Mouse (Mus musculus) kidney, postnatal 0 days (tissue): ENCODE measurements around the gene Ece1. TPM values are rescaled to one million over a fixed set of nuclear protein-coding genes. Genes with fewer than 3 reads are reported as not detected.
A peak's percentile ranks its signal among the peaks of the same experiment; 100 is the strongest.
"Not testable (repeated sequence)": the region's sequence is repeated elsewhere in the genome, so short reads cannot be mapped to it uniquely, and the experiment has no call there.

Experiments used
- ATAC-seq: fragments of 200-750 bp; cut with Nextera tagmentation; replicated peaks from 2 replicates; pipeline ENCODE4 v1.8.0; 2017; ENCODE audit warnings: low read depth, moderate number of reproducible peaks, moderate TSS enrichment, moderate library complexity; ENCODE audit not compliant: low FRiP score
- DNase-seq: peaks from one replicate; pipeline ENCODE4 v3.0.0-alpha.2; 2016; ENCODE audit warnings: low spot score
- H3K27ac ChIP-seq: fragments of 300-500 bp; sonication (generic); 2 replicates; pipeline ENCODE4 v1.5.1; 2014; ENCODE audit warnings: mild to moderate bottlenecking
- H3K27me3 ChIP-seq: fragments of 300-500 bp; sonication (generic); 2 replicates; pipeline ENCODE4 v1.6.1; 2014; ENCODE audit warnings: low read length, mixed read lengths; ENCODE audit not compliant: insufficient read depth
- H3K36me3 ChIP-seq: fragments of 300-500 bp; sonication (generic); 2 replicates; pipeline ENCODE4 v1.6.1; 2014; ENCODE audit warnings: low read length, mixed read lengths; ENCODE audit not compliant: insufficient read depth
- H3K4me1 ChIP-seq: fragments of 300-500 bp; sonication (generic); replicated peaks from 2 replicates; pipeline ENCODE4 v1.6.1; 2014; ENCODE audit warnings: antibody characterized with exemption, low read length, mixed read lengths; ENCODE audit not compliant: insufficient read depth
- H3K4me2 ChIP-seq: fragments of 300-500 bp; sonication (generic); 2 replicates; pipeline ENCODE4 v1.6.1; 2014; ENCODE audit warnings: mild to moderate bottlenecking, low read length, moderate library complexity, mixed read lengths
- H3K4me3 ChIP-seq: fragments of 300-500 bp; sonication (generic); replicated peaks from 2 replicates; pipeline ENCODE4 v1.5.1; 2014; ENCODE audit warnings: low read depth, low read length
- H3K9ac ChIP-seq: fragments of 300-500 bp; sonication (generic); 2 replicates; pipeline ENCODE4 v1.6.1; 2014; ENCODE audit warnings: low read depth, low read length
- H3K9me3 ChIP-seq: fragments of 300-500 bp; sonication (generic); replicated peaks from 2 replicates; pipeline ENCODE4 v1.6.1; 2016; ENCODE audit warnings: low read length, inconsistent platforms, mixed read lengths
- CTCF ChIP-seq: IDR thresholded peaks from 2 replicates; pipeline ENCODE4 v1.5.1; 2016; ENCODE audit warnings: antibody characterized with exemption, low read depth, mild to moderate bottlenecking, moderate library complexity
- WGBS: fragments of 180-500 bp; shearing (Covaris S2); extraction: QIAGEN DNeasy Blood & Tissue Kit; methylation state at CpG from one replicate; pipeline ENCODE4 v1.1.7; 2014; 5-methylcytosine and 5-hydroxymethylcytosine counted together
- polyA plus RNA-seq: library from polyadenylated mRNA; unstranded; fragments of >200 nt; fragmentation: Nextera tagmentation; extraction: Ambion mirVana; gene quantifications from 2 replicates; pipeline ENCODE4 v1.2.1, GENCODE M21; 2015

Gene Ece1
- polyA plus RNA-seq, 1 experiment from 2014 or later = 40.8 TPM

- H3K27ac ChIP-seq = no peak overlapping the region
- WGBS = 69% methylated on average over 9 of the region's 9 CpGs
- no peak overlapping the region for H3K4me3 ChIP-seq
- no peak overlapping the region for H3K9ac ChIP-seq
- peaks cover 26% of the 10 kb centered on the region for H3K36me3 ChIP-seq
- peak; percentile 87 for DNase-seq
- H3K4me1 ChIP-seq = no peaks in the 10 kb centered on the region
- no peaks in the 10 kb centered on the region for H3K27me3 ChIP-seq
- no peak overlapping the region for H3K4me2 ChIP-seq
- ATAC-seq = peak; percentile 57; the same call in 1 of the 2 replicates
- TF ChIP-seq CTCF = peak; percentile 78
- H3K9me3 ChIP-seq = no peaks in the 10 kb centered on the region
Observed at GRCm38 (mm10) chr4:137963881-137964584, 102.0 kb downstream of the Ece1 start.

GRCm38 (mm10) chr4:137964585-137964930 is 102.5 kb downstream of the Ece1 start:
- no peak overlapping the region for H3K4me3 ChIP-seq
- no peak for TF ChIP-seq CTCF
- no peaks in the 10 kb centered on the region for H3K9me3 ChIP-seq
- H3K27ac ChIP-seq = no peak overlapping the region
- H3K9ac ChIP-seq = no peak overlapping the region
- H3K4me1 ChIP-seq = no peaks in the 10 kb centered on the region
- DNase-seq (no peak), ATAC-seq (no peak)
- H3K4me2 ChIP-seq = no peak overlapping the region
- 81% methylated on average over 11 of the region's 11 CpGs for WGBS
- no peaks in the 10 kb centered on the region for H3K27me3 ChIP-seq
- H3K36me3 ChIP-seq = peaks cover 21% of the 10 kb centered on the region

GRCm38 (mm10) chr4:137968203-137968602 is 106.2 kb downstream of the Ece1 start:
- H3K9me3 ChIP-seq = no peaks in the 10 kb centered on the region
- ATAC-seq (peak; percentile 47; the same call in 1 of the 2 replicates), DNase-seq (peak; percentile 90)
- H3K27me3 ChIP-seq = no peaks in the 10 kb centered on the region
- TF ChIP-seq CTCF = peak; percentile 98
- H3K36me3 ChIP-seq = peaks cover 3% of the 10 kb centered on the region; the same call in 1 of the 2 replicates
- H3K27ac ChIP-seq = no peak overlapping the region
- no peaks in the 10 kb centered on the region for H3K4me1 ChIP-seq
- no peak overlapping the region for H3K4me3 ChIP-seq
- 6% methylated on average over 9 of the region's 9 CpGs for WGBS
- no peak overlapping the region for H3K9ac ChIP-seq
- no peak overlapping the region for H3K4me2 ChIP-seq

- not testable (repeated sequence) for H3K36me3 ChIP-seq, H3K27ac ChIP-seq, H3K9ac ChIP-seq, ATAC-seq, H3K4me1 ChIP-seq, DNase-seq, H3K9me3 ChIP-seq, H3K4me2 ChIP-seq, H3K27me3 ChIP-seq, H3K4me3 ChIP-seq
- WGBS = no CpG with 5 or more reads among the region's 11 CpGs
Observed at GRCm38 (mm10) chr4:137970623-137971199, 108.7 kb downstream of the Ece1 start.

- H3K9ac ChIP-seq, DNase-seq, H3K4me3 ChIP-seq, H3K9me3 ChIP-seq, ATAC-seq, H3K4me2 ChIP-seq, H3K27ac ChIP-seq, H3K27me3 ChIP-seq, H3K36me3 ChIP-seq, H3K4me1 ChIP-seq: not testable (repeated sequence)
- no CpG with 5 or more reads among the region's 11 CpGs for WGBS
Observed at GRCm38 (mm10) chr4:137974856-137975432, 112.9 kb downstream of the Ece1 start.

GRCm38 (mm10) chr4:137979066-137979644 is 117.1 kb downstream of the Ece1 start:
- H3K9ac ChIP-seq, H3K9me3 ChIP-seq, H3K27ac ChIP-seq, H3K4me2 ChIP-seq, H3K27me3 ChIP-seq, H3K36me3 ChIP-seq, ATAC-seq, H3K4me1 ChIP-seq, H3K4me3 ChIP-seq, DNase-seq: not testable (repeated sequence)
- no CpG with 5 or more reads among the region's 11 CpGs for WGBS
